Mouse (Mus musculus): ENCODE results near the gene Psme1.

Psme1 gene

GRCm38 (mm10) chr14:55575302-55575701 is 2.6 kb upstream of the Psme1 start, which contains the start of gene Fitm1:
Gene Fitm1 (plus strand): TSS chr14:55575617.
- DNase-seq = no peak

GRCm38 (mm10) chr14:55575711-55576110 is 2.2 kb upstream of the Psme1 start:
- peak in 1 of 2 experiments; percentile 51 for DNase-seq

- peak; percentile 28 to 53 for DNase-seq
Observed at GRCm38 (mm10) chr14:55576376-55576775, 1.5 kb upstream of the Psme1 start.

DNA sequence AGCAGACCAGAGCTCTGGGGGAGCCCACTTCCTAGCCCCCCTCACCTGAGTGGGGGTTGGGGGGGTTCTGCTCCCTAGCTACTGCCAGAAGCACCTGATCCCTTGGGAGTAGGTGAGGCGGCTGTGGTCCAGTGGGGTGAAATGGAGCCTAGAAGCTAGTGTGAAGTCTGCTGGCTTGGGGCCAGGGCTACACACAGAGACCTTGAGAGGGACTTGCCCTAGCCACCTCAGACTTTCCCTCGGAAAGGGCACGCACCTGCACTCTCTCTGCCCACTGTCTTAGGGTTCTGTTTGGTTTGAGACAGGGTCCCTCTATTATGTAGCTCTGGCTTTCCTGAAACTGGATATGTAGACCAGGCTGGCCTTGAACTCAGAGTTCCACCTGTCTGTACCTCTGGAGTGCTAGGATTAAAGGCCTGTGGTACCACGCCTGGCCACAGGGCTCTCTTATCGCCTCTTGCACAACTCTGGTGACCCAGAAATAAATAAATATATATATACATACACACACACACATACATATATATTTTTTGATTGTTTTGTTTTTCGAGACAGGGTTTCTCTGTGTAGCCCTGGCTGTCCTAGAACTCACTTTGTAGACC is 846 bp downstream of the Psme1 start:
- DNase-seq = peak; percentile 74 to 83

- DNase-seq = no peak
Observed at GRCm38 (mm10) chr14:55579511-55580496, 1.9 kb downstream of the Psme1 start.

GRCm38 (mm10) chr14:55580731-55581130 is 2.8 kb downstream of the Psme1 start:
- no peak for DNase-seq

- no peak for DNase-seq
Observed at GRCm38 (mm10) chr14:55581981-55582681, 4.2 kb downstream of the Psme1 start.

- no peak for DNase-seq
Observed at GRCm38 (mm10) chr14:55584303-55584701, 6.4 kb downstream of the Psme1 start.

GRCm38 (mm10) chr14:55584702-55585565 is 7.0 kb downstream of the Psme1 start, which contains the start of gene Emc9:
Gene Emc9 (minus strand): TSS chr14:55585302.
- DNase-seq = peak; percentile 72 to 81

- DNase-seq = no peak
Observed at GRCm38 (mm10) chr14:55585566-55585960, 7.6 kb downstream of the Psme1 start.

GRCm38 (mm10) chr14:55586149-55586548 is 8.2 kb downstream of the Psme1 start:
- DNase-seq = no peak

DNA sequence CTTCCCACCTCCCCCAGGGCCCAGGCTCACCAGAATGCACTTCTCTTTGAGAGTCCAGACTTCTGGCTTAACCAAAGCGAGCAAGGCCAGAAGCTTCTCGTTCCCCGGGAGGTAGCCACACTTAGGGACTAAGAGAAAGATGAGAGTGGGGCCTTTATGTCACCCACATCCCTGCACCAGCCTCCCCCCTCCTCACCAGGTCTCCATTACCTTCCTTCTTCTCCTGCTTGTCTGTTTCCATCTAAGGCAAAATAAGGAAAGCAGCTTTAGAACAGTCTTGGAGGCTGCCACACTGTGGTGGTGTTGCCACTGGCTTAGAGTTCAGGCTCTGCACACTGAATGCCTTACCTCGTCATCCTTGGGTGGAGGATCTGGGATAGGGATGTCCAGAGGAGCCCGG is 11.3 kb downstream of the Psme1 start:
- DNase-seq = no peak

GRCm38 (mm10) chr14:55589771-55590448 is 12.0 kb downstream of the Psme1 start:
- DNase-seq = no peak

GRCm38 (mm10) chr14:55590748-55591330 is 12.9 kb downstream of the Psme1 start, which contains the start of gene Psme2:
Gene Psme2 (minus strand): TSS chr14:55591113.
- peak; percentile 92 to 95 for DNase-seq

- DNase-seq = peak; percentile 94 to 97
Observed at GRCm38 (mm10) chr14:55591331-55591891, 13.5 kb downstream of the Psme1 start, which contains the start of gene Rnf31. Gene Rnf31 (plus strand): TSS chr14:55591708.

DNA sequence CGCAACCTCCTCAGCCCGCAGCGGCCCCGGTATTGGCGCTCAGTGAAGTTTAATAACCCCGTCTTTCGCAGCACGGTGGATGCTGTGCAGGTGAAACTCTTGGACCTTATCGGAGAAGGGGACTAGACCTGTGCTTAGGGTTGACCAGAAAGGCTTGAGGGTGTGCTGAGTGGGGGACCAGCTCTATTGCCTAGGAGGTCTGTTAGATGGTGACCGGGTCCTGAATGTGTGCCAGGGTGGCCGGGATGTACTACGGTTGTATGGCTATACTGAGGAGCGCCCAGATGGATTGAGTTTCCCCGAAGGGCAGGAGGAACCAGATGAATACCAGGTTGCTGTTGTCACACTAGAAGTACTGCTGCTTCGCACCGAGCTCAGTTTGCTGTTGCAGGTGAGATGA is 14.3 kb downstream of the Psme1 start:
- peak; percentile 30 to 46 for DNase-seq

DNA sequence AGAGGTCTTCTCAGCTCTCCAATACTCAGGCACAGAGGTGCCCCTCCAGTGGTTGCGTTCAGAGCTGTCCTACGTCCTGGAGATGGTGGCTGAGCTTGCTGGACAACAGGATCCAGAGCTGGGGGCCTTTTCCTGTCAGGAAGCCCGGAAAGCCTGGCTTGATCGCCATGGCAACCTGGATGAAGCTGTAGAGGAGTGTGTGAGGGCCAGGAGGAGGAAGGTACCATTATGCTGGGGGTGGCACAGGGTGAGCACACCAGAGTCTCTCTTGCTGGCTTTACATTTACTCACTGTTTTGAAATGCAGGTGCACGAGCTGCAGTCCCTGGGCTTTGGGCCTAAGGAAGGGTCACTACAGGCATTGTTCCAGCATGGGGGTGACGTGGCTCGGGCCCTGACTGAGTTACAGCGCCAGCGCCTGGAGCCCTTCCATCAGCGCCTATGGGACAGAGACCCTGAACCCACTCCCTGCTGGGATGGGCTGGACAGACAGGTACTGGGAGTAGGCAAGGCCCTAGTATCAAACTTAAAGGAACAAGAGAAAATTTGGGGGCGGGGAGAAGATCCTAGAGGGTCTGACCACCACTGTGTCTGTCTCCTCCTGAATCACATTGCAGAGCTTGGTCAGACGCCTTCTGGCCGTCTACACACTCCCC is 18.2 kb downstream of the Psme1 start:
- DNase-seq = peak in 1 of 2 experiments; percentile 48

- no peak for DNase-seq
Observed at GRCm38 (mm10) chr14:55598521-55599390, 20.8 kb downstream of the Psme1 start.

DNA sequence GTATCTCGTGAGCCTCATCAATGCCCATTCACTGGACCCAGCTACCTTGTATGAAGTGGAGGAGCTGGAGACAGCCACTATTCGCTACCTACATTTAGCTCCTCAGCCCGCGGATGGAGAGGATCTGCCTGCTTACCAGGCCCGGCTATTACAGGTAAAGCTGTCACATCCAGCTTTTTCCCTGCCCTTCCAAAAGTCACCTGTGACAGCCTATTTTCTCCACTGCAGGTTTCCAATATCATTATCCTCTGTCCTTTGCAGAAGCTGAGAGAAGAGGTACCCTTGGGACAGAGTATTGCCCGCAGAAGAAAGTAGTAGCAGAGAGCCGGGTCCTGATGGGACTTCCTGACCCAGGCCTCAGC is 25.3 kb downstream of the Psme1 start, which contains the start of gene Irf9:
Gene Irf9, plus strand, starts transcription at position 301 of the 362 bp plus-strand sequence.
- no peak for DNase-seq
